8 mouse cellular contexts compared by ENCODE assay signal in the genomic region with DNA sequence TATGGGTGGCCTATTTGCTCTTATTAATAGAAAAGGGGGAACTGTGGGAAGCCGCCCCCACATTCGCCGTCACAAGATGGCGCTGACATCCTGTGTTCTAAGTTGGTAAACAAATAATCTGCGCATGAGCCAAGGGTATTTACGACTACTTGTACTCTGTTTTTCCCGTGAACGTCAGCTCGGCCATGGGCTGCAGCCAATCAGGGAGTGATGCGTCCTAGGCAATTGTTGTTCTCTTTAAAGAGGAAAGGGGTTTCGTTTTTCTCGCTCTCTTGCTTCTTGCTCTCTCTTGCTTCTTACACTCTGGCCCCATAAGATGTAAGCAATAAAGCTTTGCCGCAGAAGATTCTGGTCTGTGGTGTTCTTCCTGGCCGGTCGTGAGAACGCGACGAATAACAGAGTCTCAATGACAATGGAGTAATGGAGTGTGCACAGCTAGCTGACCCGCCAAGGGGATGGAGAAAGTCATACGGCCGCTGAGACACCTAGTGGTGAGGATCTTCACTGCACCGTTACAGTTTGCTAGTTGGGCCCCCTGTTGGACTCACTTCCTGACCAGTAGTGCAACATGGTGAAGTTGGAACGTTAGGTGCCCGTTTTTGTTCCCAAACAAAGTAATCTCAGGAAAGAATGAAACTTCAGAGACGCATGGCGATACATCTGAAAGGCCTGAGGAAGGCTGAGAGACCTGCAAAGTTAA. TPM values are rescaled to one million over a fixed set of nuclear protein-coding genes. Genes with fewer than 3 reads are reported as not detected.
DNase-seq lines count a peak whose midpoint lies in the region; ATAC-seq and TF ChIP-seq lines count a peak whose summit lies in the region.
"Not testable (repeated sequence)": the region's sequence is repeated elsewhere in the genome, so short reads cannot be mapped to it uniquely, and the experiment has no call there.

No protein-coding gene starts in this region.

- peak; percentile 100 for ATAC-seq in common myeloid progenitor, adult 5-6 weeks (replicated peaks; ENCODE audit: low read depth, poor library complexity, severe bottlenecking)
- ATAC-seq in hindbrain, postnatal 0 days = peak; percentile 98

- not testable (repeated sequence) for H3K4me1 ChIP-seq in hindbrain, postnatal 0 days (ENCODE audit: insufficient read depth, low read length)

- H3K79me2 ChIP-seq in macrophage (ENCODE audit: inconsistent target) = not testable (repeated sequence)

- DNase-seq in WW6 (ENCODE audit: low read depth, low spot score) = peak; percentile 74
- peak; percentile 74 to 76 for DNase-seq in gastrocnemius, adult 8-10 months (ENCODE audit: low spot score in 2 of 2)
- peak; percentile 93 for DNase-seq in hindbrain, postnatal 0 days (ENCODE audit: low spot score)
- peak; percentile 78 to 80 for DNase-seq in left cerebral cortex, adult 2 months (ENCODE audit: extremely low spot score in 1 of 2, low spot score in 2 of 2)
- DNase-seq in right cerebral cortex, adult 2 months (ENCODE audit: low spot score in 2 of 2) = peak; percentile 81 to 89
- DNase-seq in urinary bladder, postnatal 10 days (ENCODE audit: low spot score) = peak; percentile 32

- H3K36me3 ChIP-seq in hindbrain, postnatal 0 days (ENCODE audit: insufficient read depth, low read length); macrophage (ENCODE audit: inconsistent target): not testable (repeated sequence)

- H3K27ac ChIP-seq in hindbrain, postnatal 0 days = peak overlapping the region; percentile 62; the same call in 1 of the 2 replicates
- H3K27ac ChIP-seq in left cerebral cortex, adult 2 months = not testable (repeated sequence)
- H3K27ac ChIP-seq in macrophage = peak overlapping the region; percentile 43

- peak overlapping the region; percentile 29 for H3K4me3 ChIP-seq in hindbrain, postnatal 0 days (ENCODE audit: low read length)
- 0 out of 2 replicates have a peak overlapping the region, but pooled peaks have one; percentile 21 for H3K4me3 ChIP-seq in left cerebral cortex, adult 2 months
- H3K4me3 ChIP-seq in macrophage (ENCODE audit: inconsistent target) = peak overlapping the region; percentile 29

- peak overlapping the region; percentile 42 for H3K4me2 ChIP-seq in hindbrain, postnatal 0 days (ENCODE audit: low read depth, low read length)

- TF ChIP-seq CTCF in hindbrain, postnatal 0 days (IDR thresholded peaks at IDR 0.05; ENCODE audit: low read depth) = peak; percentile 96
- peak; percentile 81 for TF ChIP-seq CTCF in left cerebral cortex, adult 2 months (IDR thresholded peaks at IDR 0.05)

- not testable (repeated sequence) for H3K9me3 ChIP-seq in hindbrain, postnatal 0 days (ENCODE audit: low read length)

- WGBS in hindbrain, postnatal 0 days = 10% methylated on average over 14 of the region's 26 CpGs
- WGBS in macrophage (ENCODE audit: missing documents) = 10% methylated on average over 8 of the region's 26 CpGs

- H3K9ac ChIP-seq in hindbrain, postnatal 0 days (replicated peaks; ENCODE audit: low read length) = not testable (repeated sequence)

- not testable (repeated sequence) for H3K27me3 ChIP-seq in hindbrain, postnatal 0 days (ENCODE audit: insufficient read depth, low read length)

- intact Hi-C loops in left cerebral cortex, adult 2 months (cut with DNase I) = loop anchor here (5.0 kb wide), 1 partner anchor 163 kb away; no protein-coding TSS in a partner anchor

RNA-seq across cellular contexts. Expression of a gene that starts 5.7 kb away (rescaled TPM):
- 1,035 and 1,115 TPM in 2 replicates for total RNA-seq in common myeloid progenitor, adult 5-6 weeks (2017)
- total RNA-seq in gastrocnemius, adult 8-10 months (2022) = 10 to 100 TPM; 30.0 to 47.7 (median 40.3) TPM
- total RNA-seq in hindbrain, postnatal 0 days (2014; rRNA removed) = 132 and 156 TPM in 2 replicates
- polyA plus RNA-seq in hindbrain, postnatal 0 days (2015; fragmentation: Nextera tagmentation; extraction: Ambion mirVana) = 63.2 and 69.0 TPM in 2 replicates
- total RNA-seq in left cerebral cortex, adult 2 months (2021) = 100 to 1,000 TPM; 243 to 256 TPM
- total RNA-seq in macrophage (2018; cell fraction: chromatin; rRNA removed) = 1,000 to 10,000 TPM in 9 of 26 experiments, 100 to 1,000 TPM in 17; 597 to 1,272 (median 877) TPM
- 100 to 1,000 TPM in 13 of 26 experiments, 10 to 100 TPM in 13; 51.0 to 154 (median 98.2) TPM for total RNA-seq in macrophage (2018; cell fraction: cytosol; rRNA removed)
- 100 to 1,000 TPM; 243 to 649 (median 372) TPM for total RNA-seq in macrophage (2018; cell fraction: nucleus; rRNA removed)
- polyA plus RNA-seq in macrophage (2018) = 107 to 312 TPM (median 142 TPM) in 3 replicates

RNA-seq across cellular contexts. Expression of a gene that starts 45.5 kb away (rescaled TPM):
- total RNA-seq in common myeloid progenitor, adult 5-6 weeks (2017) = 19.1 and 23.1 TPM in 2 replicates
- 1 to 10 TPM; 4.4 to 7.8 (median 7.2) TPM for total RNA-seq in gastrocnemius, adult 8-10 months (2022)
- 6.8 and 11.3 TPM in 2 replicates for total RNA-seq in hindbrain, postnatal 0 days (2014; rRNA removed)
- 13.6 and 14.4 TPM in 2 replicates for polyA plus RNA-seq in hindbrain, postnatal 0 days (2015; fragmentation: Nextera tagmentation; extraction: Ambion mirVana)
- 10 to 100 TPM; 14.4 to 15.9 TPM for total RNA-seq in left cerebral cortex, adult 2 months (2021)
- total RNA-seq in macrophage (2018; cell fraction: chromatin; rRNA removed) = 10 to 100 TPM in 6 of 26 experiments, 1 to 10 TPM in 20; 1.6 to 19.3 (median 6.3) TPM
- total RNA-seq in macrophage (2018; cell fraction: cytosol; rRNA removed) = 1 to 10 TPM; 1.0 to 6.4 (median 3.4) TPM
- total RNA-seq in macrophage (2018; cell fraction: nucleus; rRNA removed) = 10 to 100 TPM in 5 of 26 experiments, 1 to 10 TPM in 21; 1.5 to 17.6 (median 5.1) TPM
- 4.2 to 5.6 TPM (median 4.4 TPM) in 3 replicates for polyA plus RNA-seq in macrophage (2018)

RNA-seq across cellular contexts. Expression of a gene that starts 47.5 kb away (rescaled TPM):
- total RNA-seq in common myeloid progenitor, adult 5-6 weeks (2017) = 40.8 and 57.0 TPM in 2 replicates
- total RNA-seq in gastrocnemius, adult 8-10 months (2022) = 10 to 100 TPM; 14.4 to 22.6 (median 17.8) TPM
- total RNA-seq in hindbrain, postnatal 0 days (2014; rRNA removed) = 42.9 and 49.9 TPM in 2 replicates
- polyA plus RNA-seq in hindbrain, postnatal 0 days (2015; fragmentation: Nextera tagmentation; extraction: Ambion mirVana) = 20.3 and 21.2 TPM in 2 replicates
- total RNA-seq in left cerebral cortex, adult 2 months (2021) = 10 to 100 TPM; 46.3 to 59.0 TPM
- 100 to 1,000 TPM in 14 of 26 experiments, 10 to 100 TPM in 12; 34.0 to 142 (median 104) TPM for total RNA-seq in macrophage (2018; cell fraction: chromatin; rRNA removed)
- total RNA-seq in macrophage (2018; cell fraction: cytosol; rRNA removed) = 10 to 100 TPM; 11.1 to 21.3 (median 16.9) TPM
- 10 to 100 TPM; 23.3 to 86.1 (median 47.9) TPM for total RNA-seq in macrophage (2018; cell fraction: nucleus; rRNA removed)
- 9.4 to 15.1 TPM (median 14.7 TPM) in 3 replicates for polyA plus RNA-seq in macrophage (2018)

Comparison
In these comparisons a context has a peak if more than half of its experiments do, and no peak if none do; other contexts are left out.
1. DNase-seq: peak in every context shown above with its lines; median percentile 93 in hindbrain, postnatal 0 days; 85 in right cerebral cortex, adult 2 months; 79 in left cerebral cortex, adult 2 months; 75 in gastrocnemius, adult 8-10 months; 74 in WW6; 32 in urinary bladder, postnatal 10 days.